Mouse (Mus musculus) cerebral cortex, adult 2 months (tissue): ENCODE data around the gene Thrb.

Experiments
- WGBS: fragments of 180-500 bp; shearing (Covaris S2); methylation state at CpG from one replicate; pipeline ENCODE4 v1.1.7; 2018; 5-methylcytosine and 5-hydroxymethylcytosine counted together

The Thrb gene

DNA sequence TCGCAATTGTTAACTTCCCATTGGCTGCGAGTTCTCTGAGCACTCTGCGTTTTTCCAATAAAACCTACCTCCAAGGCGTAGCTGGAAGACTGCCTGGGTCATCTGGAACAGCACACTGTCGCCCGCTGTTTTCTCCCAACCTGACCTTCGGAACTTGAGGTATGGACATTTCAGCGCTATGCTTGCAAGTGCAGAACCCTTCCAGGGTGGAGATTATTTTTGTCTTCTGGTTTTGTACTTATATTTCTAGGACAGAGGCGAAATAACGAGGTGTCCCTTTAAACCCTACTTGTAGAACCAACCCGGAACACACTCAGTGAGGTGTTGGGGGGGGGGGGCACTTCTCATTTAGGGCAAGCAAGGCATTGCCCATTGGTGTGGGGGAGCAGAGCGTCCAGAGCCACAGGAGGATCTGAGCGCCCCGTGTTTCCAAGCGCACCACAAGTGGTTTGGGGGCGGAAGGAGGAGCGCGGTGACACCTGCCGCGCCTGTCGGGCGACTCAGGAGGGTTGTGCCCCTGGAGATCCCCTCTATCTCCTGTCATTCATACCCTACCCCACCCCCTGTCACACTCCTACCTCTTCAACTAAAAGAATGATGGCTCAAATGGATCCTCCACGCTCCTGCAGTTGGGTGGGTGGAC, at the start of gene Thrb:
Gene Thrb (plus strand): TSS at position 576 of the 643 bp plus-strand sequence.
- WGBS: 2% methylated on average over 23 of the region's 23 CpGs

DNA sequence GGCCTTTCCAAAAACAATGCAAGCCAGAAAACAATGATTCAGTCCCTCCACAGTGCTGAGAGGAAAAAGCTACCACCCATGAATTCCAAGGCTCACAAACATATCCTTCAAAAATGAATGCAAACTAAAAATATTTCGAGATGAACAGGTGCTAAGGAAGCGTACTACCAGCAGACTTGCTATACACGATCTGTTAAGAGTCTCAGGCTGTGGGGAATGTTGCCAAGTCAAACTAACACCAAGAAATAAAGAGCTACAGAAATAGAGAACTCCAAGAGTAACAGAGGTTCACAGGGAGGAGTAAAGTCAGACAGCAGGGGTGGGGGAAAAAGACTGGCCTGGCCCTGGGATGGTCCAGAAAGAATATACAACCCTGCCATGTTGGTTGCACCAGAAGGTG, 38.4 kb upstream of the Thrb start:
- 22% methylated on average over 3 of the region's 3 CpGs for WGBS

GRCm38 (mm10) chr14:17623936-17624335, 36.1 kb upstream of the Thrb start:
- WGBS: 79% methylated on average over 2 of the region's 2 CpGs

DNA sequence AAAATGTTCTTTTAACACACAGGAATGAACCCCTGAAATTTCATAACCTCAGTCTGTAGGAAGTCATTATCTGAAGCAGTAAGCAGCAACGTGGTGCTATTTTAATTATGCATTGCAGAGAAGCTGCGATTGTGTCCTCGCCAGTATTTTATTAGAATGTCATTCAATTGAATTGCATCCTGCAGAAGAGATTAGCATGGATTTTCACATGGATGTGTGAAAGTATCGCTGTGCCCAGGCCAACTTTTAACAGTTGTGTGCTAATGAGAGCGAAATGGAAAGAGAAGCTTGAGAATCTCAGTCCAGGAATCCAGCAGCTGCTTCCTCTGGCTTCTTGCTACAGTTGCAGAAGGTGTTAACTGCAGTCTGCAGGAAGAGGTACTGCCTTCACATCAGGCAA, 30.8 kb upstream of the Thrb start:
- 35% methylated on average over 5 of the region's 5 CpGs for WGBS

- WGBS: 18% methylated on average over 19 of the region's 19 CpGs
Measured at GRCm38 (mm10) chr14:17632887-17633522, 27.1 kb upstream of the Thrb start.

- 82% methylated on average over 3 of the region's 3 CpGs for WGBS
Measured at GRCm38 (mm10) chr14:17636971-17637370, 23.1 kb upstream of the Thrb start.

GRCm38 (mm10) chr14:17641770-17642169, 18.3 kb upstream of the Thrb start:
- 31% methylated on average over 3 of the region's 3 CpGs for WGBS

- 75% methylated on average over 5 of the region's 5 CpGs for WGBS
Measured at GRCm38 (mm10) chr14:17655084-17655483, 5.0 kb upstream of the Thrb start.

- WGBS: 0% methylated on average over 10 of the region's 10 CpGs
Measured at GRCm38 (mm10) chr14:17659031-17659430, 1.0 kb upstream of the Thrb start.

- WGBS: under 1% methylated on average over 82 of the region's 82 CpGs
Measured at GRCm38 (mm10) chr14:17660329-17661099, 453 bp downstream of the Thrb start.

GRCm38 (mm10) chr14:17661100-17661521, 1.1 kb downstream of the Thrb start:
- WGBS: under 1% methylated on average over 16 of the region's 16 CpGs

DNA sequence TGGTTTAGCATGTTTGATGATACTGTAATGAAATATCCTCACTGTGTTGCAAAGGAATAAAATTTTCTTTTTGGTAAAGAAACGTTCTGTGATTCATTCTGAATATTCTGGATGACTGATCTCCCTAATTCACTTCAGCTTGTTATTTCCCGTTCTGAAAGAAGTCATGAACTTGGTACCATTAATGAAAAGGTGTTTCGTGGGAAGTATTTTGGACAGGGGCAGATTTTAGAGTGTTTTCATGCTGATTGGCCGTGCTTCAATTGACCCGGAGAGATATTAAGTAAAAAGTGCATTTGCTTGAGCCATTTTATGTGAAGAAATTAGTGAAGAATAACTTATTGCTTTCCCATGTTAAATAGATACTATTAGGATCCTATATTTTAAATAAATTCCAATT, 2.0 kb downstream of the Thrb start:
- 33% methylated on average over 5 of the region's 5 CpGs for WGBS

- 46% methylated on average over 1 of the region's 1 CpGs for WGBS
Measured at GRCm38 (mm10) chr14:17674335-17674734, 14.3 kb downstream of the Thrb start.

- 87% methylated on average over 3 of the region's 3 CpGs for WGBS
Measured at GRCm38 (mm10) chr14:17675214-17675613, 15.2 kb downstream of the Thrb start.

DNA sequence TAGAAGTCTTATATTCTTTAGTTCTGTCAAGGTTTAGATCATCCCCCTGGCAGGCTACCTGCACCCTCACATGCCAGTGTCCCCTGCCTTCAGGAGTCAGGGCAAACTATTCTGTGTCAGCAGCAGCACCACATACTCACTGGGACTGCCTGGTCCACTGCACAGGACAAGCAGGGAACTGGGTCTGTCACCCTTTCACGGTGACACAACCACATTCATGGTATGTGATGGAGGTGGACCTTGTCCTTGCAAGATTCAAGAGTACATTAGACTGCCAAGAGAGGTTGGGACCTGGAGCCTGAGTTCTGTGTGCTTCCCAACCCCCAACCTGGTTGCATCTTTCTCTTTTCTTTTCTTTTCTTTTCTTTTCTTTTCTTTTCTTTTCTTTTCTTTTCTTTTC, 24.8 kb downstream of the Thrb start:
- WGBS: 74% methylated on average over 1 of the region's 1 CpGs

DNA sequence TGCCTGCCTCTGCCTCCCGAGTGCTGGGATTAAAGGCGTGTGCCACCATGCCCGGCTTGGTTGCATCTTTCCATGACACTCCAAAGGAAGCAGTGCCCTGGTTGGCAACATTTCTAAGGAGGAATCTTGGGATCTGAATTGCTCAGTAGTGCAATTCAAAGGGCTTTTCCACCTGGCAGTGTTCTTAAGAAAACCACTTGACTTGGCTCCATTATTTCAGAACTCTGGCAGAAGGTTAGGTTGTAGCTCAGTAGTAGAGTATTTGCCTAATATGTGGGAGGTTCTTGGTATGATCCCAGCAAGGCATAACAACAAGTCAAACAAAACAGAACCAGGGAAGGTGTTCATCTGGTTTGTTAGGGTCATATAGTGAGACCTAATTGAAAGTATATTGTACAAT, 25.4 kb downstream of the Thrb start:
- WGBS: 79% methylated on average over 3 of the region's 3 CpGs

GRCm38 (mm10) chr14:17686939-17687338, 26.9 kb downstream of the Thrb start:
- 86% methylated on average over 3 of the region's 3 CpGs for WGBS

- 27% methylated on average over 1 of the region's 1 CpGs for WGBS
Measured at GRCm38 (mm10) chr14:17691246-17691645, 31.2 kb downstream of the Thrb start.

DNA sequence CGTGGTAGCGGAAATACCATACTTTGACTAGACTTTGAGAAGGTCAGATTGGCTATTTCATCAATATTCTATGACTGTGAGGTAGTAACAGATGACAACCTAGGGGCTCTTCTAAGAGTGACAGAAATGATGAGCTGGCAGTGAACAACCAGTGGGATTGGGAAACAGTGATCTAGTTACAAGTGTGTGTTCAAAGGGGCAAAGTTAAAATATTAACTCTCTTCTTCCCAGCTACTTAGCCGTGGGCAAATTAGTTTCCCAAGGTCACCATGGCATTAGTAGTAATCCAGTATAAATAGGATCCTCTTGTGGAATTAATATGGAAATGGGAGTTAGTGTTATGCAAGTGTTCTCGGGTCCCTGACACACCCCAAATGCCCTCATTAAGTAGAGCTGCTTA, 35.5 kb downstream of the Thrb start:
- 85% methylated on average over 4 of the region's 4 CpGs for WGBS

- WGBS: 89% methylated on average over 9 of the region's 9 CpGs
Measured at GRCm38 (mm10) chr14:17697920-17698632, 38.0 kb downstream of the Thrb start.

DNA sequence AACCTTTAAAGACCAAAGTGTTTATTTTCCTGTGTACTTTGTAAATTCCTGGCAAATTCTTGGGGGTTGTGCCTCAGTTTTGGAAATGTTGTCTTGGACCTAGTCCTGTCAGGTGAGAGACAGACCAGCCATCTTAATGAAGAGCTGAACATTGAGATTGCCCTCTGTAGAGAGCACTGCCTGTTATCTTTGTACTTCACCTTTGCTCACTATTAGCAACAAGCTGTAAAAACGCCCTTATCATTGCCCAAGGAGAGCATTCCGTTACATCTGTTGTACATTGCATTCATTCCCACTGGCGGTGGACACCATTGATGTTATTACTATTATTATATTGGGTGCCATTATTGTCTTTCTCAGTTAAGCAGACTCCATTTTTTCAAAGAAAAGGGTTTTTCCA, 40.2 kb downstream of the Thrb start:
- 91% methylated on average over 3 of the region's 3 CpGs for WGBS

GRCm38 (mm10) chr14:17713297-17713904, 53.3 kb downstream of the Thrb start:
- 47% methylated on average over 7 of the region's 7 CpGs for WGBS
